Mouse (Mus musculus) heart, postnatal 0 days (tissue): ENCODE measurements around the gene Vps16. TPM values are rescaled to one million over a fixed set of nuclear protein-coding genes. Genes with fewer than 3 reads are reported as not detected.

Source experiments
- ATAC-seq: fragments of 200-750 bp; cut with Nextera tagmentation; 2 replicates; pipeline ENCODE4 v1.8.0; 2017; ENCODE audit warnings: low read depth, moderate number of reproducible peaks, moderate library complexity; ENCODE audit not compliant: insufficient read depth
- DNase-seq: peaks from one replicate; pipeline ENCODE4 v3.0.0-alpha.2; 2016; ENCODE audit warnings: low spot score
- H3K27ac ChIP-seq: fragments of 300-500 bp; sonication (generic); 2 replicates; pipeline ENCODE4 v1.5.1; 2014; ENCODE audit warnings: low read depth, mild to moderate bottlenecking
- H3K27me3 ChIP-seq: fragments of 300-500 bp; sonication (generic); 2 replicates; pipeline ENCODE4 v1.6.1; 2014; ENCODE audit warnings: low read length, mixed read lengths; ENCODE audit not compliant: control insufficient read depth, insufficient read depth
- H3K36me3 ChIP-seq: fragments of 300-500 bp; sonication (generic); replicated peaks from 2 replicates; pipeline ENCODE4 v1.6.1; 2014; ENCODE audit warnings: low read length, mixed read lengths; ENCODE audit not compliant: control insufficient read depth, insufficient read depth
- H3K4me1 ChIP-seq: fragments of 300-500 bp; sonication (generic); 2 replicates; pipeline ENCODE4 v1.6.1; 2014; ENCODE audit warnings: antibody characterized with exemption; ENCODE audit not compliant: control insufficient read depth, insufficient read depth
- H3K4me2 ChIP-seq: fragments of 300-500 bp; sonication (generic); 2 replicates; pipeline ENCODE4 v1.6.1; 2014; ENCODE audit warnings: low read depth, mild to moderate bottlenecking, low read length, moderate library complexity
- H3K4me3 ChIP-seq: fragments of 300-500 bp; sonication (generic); 2 replicates; pipeline ENCODE4 v1.5.1; 2014; ENCODE audit warnings: low read depth, low read length
- H3K9ac ChIP-seq: fragments of 300-500 bp; sonication (generic); replicated peaks from 2 replicates; pipeline ENCODE4 v1.6.1; 2014; ENCODE audit warnings: low read depth, low read length, mixed read lengths
- H3K9me3 ChIP-seq: fragments of 300-500 bp; sonication (generic); replicated peaks from 2 replicates; pipeline ENCODE4 v1.6.1; 2016; ENCODE audit warnings: low read length; ENCODE audit not compliant: control insufficient read depth
- CTCF ChIP-seq: IDR thresholded peaks from 2 replicates; pipeline ENCODE4 v1.5.1; 2016; ENCODE audit warnings: antibody characterized with exemption, control low read depth, low read depth
- EP300 ChIP-seq: IDR thresholded peaks from 2 replicates; pipeline ENCODE4 v1.6.1; 2016; ENCODE audit warnings: antibody characterized with exemption, low read depth
- WGBS: fragments of 180-500 bp; shearing (Covaris S2); extraction: QIAGEN DNeasy Blood & Tissue Kit; methylation state at CpG from one replicate; pipeline ENCODE4 v1.1.7; 2014; 5-methylcytosine and 5-hydroxymethylcytosine counted together
- polyA plus RNA-seq: library from polyadenylated mRNA; unstranded; fragments of >200 nt; fragmentation: Nextera tagmentation; extraction: Ambion mirVana; gene quantifications from 2 replicates; pipeline ENCODE4 v1.2.1, GENCODE M21; 2015
- total RNA-seq: library from RNA; depleted of rRNA; stranded (reverse); fragments of >200 nt; gene quantifications from 2 replicates; pipeline ENCODE4 v1.2.3, GENCODE M21; 2014; ENCODE audit warnings: low replicate concordance

The Vps16 gene
- total and polyA plus RNA-seq, 2 experiments from 2014 or later = 30.2 to 37.9 TPM

- H3K9me3 ChIP-seq = no peaks in the 10 kb centered on the region
- no peak for DNase-seq
- H3K27ac ChIP-seq = no peak overlapping the region
- H3K4me2 ChIP-seq = no peak overlapping the region
- H3K4me1 ChIP-seq = no peaks in the 10 kb centered on the region
- no peak overlapping the region for H3K9ac ChIP-seq
- H3K4me3 ChIP-seq = no peak overlapping the region
- no peak for ATAC-seq
- WGBS = 72% methylated on average over 2 of the region's 2 CpGs
- H3K36me3 ChIP-seq = no peaks in the 10 kb centered on the region
- no peaks in the 10 kb centered on the region for H3K27me3 ChIP-seq
- peak; percentile 39 for TF ChIP-seq CTCF
- TF ChIP-seq EP300 = no peak
Observed at GRCm38 (mm10) chr2:130388796-130389195, 35.3 kb upstream of the Vps16 start.

GRCm38 (mm10) chr2:130390993-130391625 is 33.0 kb upstream of the Vps16 start:
- no peak overlapping the region for H3K9ac ChIP-seq
- H3K27ac ChIP-seq = no peak overlapping the region
- ATAC-seq (no peak), DNase-seq (no peak)
- WGBS = 80% methylated on average over 11 of the region's 11 CpGs
- H3K4me2 ChIP-seq = no peak overlapping the region
- no peak overlapping the region for H3K4me3 ChIP-seq
- no peaks in the 10 kb centered on the region for H3K9me3 ChIP-seq
- H3K27me3 ChIP-seq = 0 out of 2 replicates have a peak, but pooled peaks cover under 1% of the 10 kb centered on the region
- no peaks in the 10 kb centered on the region for H3K36me3 ChIP-seq
- no peaks in the 10 kb centered on the region for H3K4me1 ChIP-seq
- TF ChIP-seq CTCF = no peak
- TF ChIP-seq EP300 = no peak

GRCm38 (mm10) chr2:130392836-130393235 is 31.3 kb upstream of the Vps16 start:
- Histone ChIP-seq H3K9ac (no peak overlapping the region), H3K4me3 (no peak overlapping the region), H3K9me3 (no peaks in the 10 kb centered on the region), H3K27me3 (peaks cover 11% of the 10 kb centered on the region), H3K36me3 (no peaks in the 10 kb centered on the region), H3K27ac (no peak overlapping the region), H3K4me1 (peaks cover 10% of the 10 kb centered on the region; the same call in 1 of the 2 replicates), H3K4me2 (no peak overlapping the region)
- TF ChIP-seq CTCF = no peak
- TF ChIP-seq EP300 = no peak
- ATAC-seq = no peak
- no peak for DNase-seq
- WGBS = 81% methylated on average over 3 of the region's 3 CpGs

GRCm38 (mm10) chr2:130395696-130396095 is 28.4 kb upstream of the Vps16 start:
- Histone ChIP-seq H3K9ac (no peak overlapping the region), H3K36me3 (no peaks in the 10 kb centered on the region), H3K4me3 (no peak overlapping the region), H3K27ac (no peak overlapping the region), H3K27me3 (peaks cover 25% of the 10 kb centered on the region), H3K4me1 (peaks cover 13% of the 10 kb centered on the region; the same call in 1 of the 2 replicates), H3K9me3 (no peaks in the 10 kb centered on the region), H3K4me2 (no peak overlapping the region)
- ATAC-seq (no peak), DNase-seq (no peak)
- TF ChIP-seq EP300 = no peak
- TF ChIP-seq CTCF = no peak
- 93% methylated on average over 11 of the region's 11 CpGs for WGBS

GRCm38 (mm10) chr2:130397186-130397985 is 26.8 kb upstream of the Vps16 start, which contains the start of gene Cpxm1:
Cpxm1 (minus strand) TSS chr2:130397574.
- peak within 1 kb of the TSS; percentile 49 for H3K4me3 ChIP-seq
- no peaks in the 10 kb centered on the region for H3K36me3 ChIP-seq
- H3K27ac ChIP-seq = no peak within 1 kb of the TSS
- 1% methylated on average over 33 of the region's 53 CpGs for WGBS
- TF ChIP-seq CTCF (no peak), EP300 (no peak)
- peak within 1 kb of the TSS; percentile 87 for H3K4me2 ChIP-seq
- H3K9ac ChIP-seq = peak within 1 kb of the TSS; percentile 60
- no peak for DNase-seq
- no peaks in the 10 kb centered on the region for H3K9me3 ChIP-seq
- peaks cover 13% of the 10 kb centered on the region; the same call in 1 of the 2 replicates for H3K4me1 ChIP-seq
- peak; percentile 59 for ATAC-seq
- H3K27me3 ChIP-seq = peaks cover 25% of the 10 kb centered on the region
